Mouse (Mus musculus): Measurements from ENCODE around the gene Fgf5.

DNA sequence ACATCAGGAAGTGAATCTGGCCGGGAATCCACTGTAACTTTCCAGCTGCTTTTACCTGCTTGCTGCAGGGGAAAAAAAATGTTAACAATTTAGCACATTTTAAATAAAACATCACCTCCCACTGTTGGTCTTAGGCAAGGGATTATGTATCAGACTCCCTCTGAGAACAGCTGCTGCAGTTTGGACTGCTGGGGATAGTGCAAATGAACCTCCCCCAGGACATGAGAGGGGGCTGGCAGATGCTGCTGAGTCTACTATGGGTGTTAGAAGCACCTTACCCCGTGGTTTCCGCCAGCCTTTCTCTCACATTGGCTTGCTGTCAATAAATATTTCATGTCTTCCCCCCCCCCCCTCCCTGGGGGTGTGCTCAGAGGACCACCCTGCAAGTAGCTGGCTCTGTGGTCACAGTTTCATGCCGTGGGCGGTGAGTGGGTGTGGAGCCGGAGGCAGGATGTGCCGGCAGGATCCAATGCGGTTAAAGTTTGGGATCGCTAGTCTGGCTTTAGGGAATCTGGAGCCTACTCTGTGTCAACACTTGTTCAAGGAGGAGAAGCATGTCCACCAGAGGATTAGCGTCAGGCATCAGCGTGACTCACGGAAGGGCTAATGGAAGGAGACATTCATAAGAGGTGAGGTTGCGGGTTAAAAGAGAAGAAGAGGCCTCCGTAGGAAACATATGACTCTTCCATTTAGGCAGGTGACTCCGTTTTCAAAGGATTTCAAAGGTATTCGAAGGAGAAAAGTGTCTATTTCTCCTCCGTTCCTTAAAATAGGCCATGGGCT, 29.9 kb downstream of the Fgf5 start:
- TF ChIP-seq GATA1 (IDR thresholded peaks at IDR 0.05; ENCODE audit: low read length) (no peak), TAL1 (IDR thresholded peaks at IDR 0.05; ENCODE audit: low read length) (no peak)

All from erythroblast, embryonic 14.5 days (primary cell).